ENCODE assay signal across 15 mouse cellular contexts in genomic region chr13:25091347-25091746, GRCm38 (mm10). TPM values are rescaled to one million over a fixed set of nuclear protein-coding genes. Genes with fewer than 3 reads are reported as not detected.
"Had no signal": no experiment of that assay in that cellular context is flagged by ENCODE, and none has a peak within 500 bp of the region (broad histone marks: within the 10 kb centered on the region; RNA-seq: fewer than 3 reads in every experiment).

No protein-coding gene starts in this region.

- H3K4me1 ChIP-seq: limb, embryonic 13.5 days; neural tube, embryonic 15.5 days had no signal

- H3K36me3 ChIP-seq: limb, embryonic 13.5 days; neural tube, embryonic 15.5 days had no signal

- H3K27ac ChIP-seq: layer of hippocampus, adult 2 months; limb, embryonic 13.5 days; liver, embryonic 14.5 days; neural tube, embryonic 15.5 days; stomach, postnatal 0 days had no signal

- ATAC-seq: inflammation-experienced regulatory T-cells, adult 6 months; intestine, postnatal 0 days had no signal

- H3K4me3 ChIP-seq: layer of hippocampus, adult 2 months; limb, embryonic 13.5 days; myocyte; neural tube, embryonic 15.5 days had no signal

- H3K27me3 ChIP-seq: limb, embryonic 13.5 days; neural tube, embryonic 15.5 days had no signal

- H3K9ac ChIP-seq: limb, embryonic 13.5 days; liver, embryonic 14.5 days; neural tube, embryonic 15.5 days had no signal

- H3K4me2 ChIP-seq: limb, embryonic 13.5 days; neural tube, embryonic 15.5 days had no signal

- DNase-seq: left cerebral cortex, postnatal 4 days; lung, adult 18-20 months; midbrain, embryonic 14.5 days; right cerebral cortex, adult 18-20 months; right cerebral cortex, postnatal 25 days; thymus, postnatal 14 days had no signal

- H3K9me3 ChIP-seq: limb, embryonic 13.5 days; neural tube, embryonic 15.5 days had no signal

RNA-seq across cellular contexts. Expression of gene Dcdc2a, which starts 35.5 kb away (rescaled TPM):
- polyA plus RNA-seq: inflammation-experienced regulatory T-cells, adult 6 months; small intestine, adult 2 months had no signal
